Mouse (Mus musculus) liver, embryonic 14.5 days (tissue): ENCODE data around the gene Bdp1. TPM values are rescaled to one million over a fixed set of nuclear protein-coding genes. Genes with fewer than 3 reads are reported as not detected.

Experiments
- ATAC-seq: fragments of 200-750 bp; cut with Nextera tagmentation; 2 replicates; pipeline ENCODE4 v1.8.0; 2017; ENCODE audit warnings: moderate number of reproducible peaks, mild to moderate bottlenecking, moderate library complexity; ENCODE audit not compliant: insufficient read depth
- DNase-seq, 3 experiments: peaks; one replicate each; pipeline ENCODE4 v3.0.0-alpha.2; 2012 to 2013; ENCODE audit warnings: low read depth in 3 of 3, low spot score in 3 of 3
- H3K27ac ChIP-seq: fragments of 300-500 bp; sonication (generic); 2 replicates; pipeline ENCODE4 v1.5.1; 2014; ENCODE audit warnings: moderate library complexity, mild to moderate bottlenecking, control low read depth, inconsistent platforms
- H3K27me3 ChIP-seq: fragments of 300-500 bp; sonication (generic); 2 replicates; pipeline ENCODE4 v1.6.1; 2014; ENCODE audit warnings: mild to moderate bottlenecking, low read length, moderate library complexity; ENCODE audit not compliant: control insufficient read depth, insufficient read depth
- H3K36me3 ChIP-seq: fragments of 300-500 bp; sonication (generic); replicated peaks from 2 replicates; pipeline ENCODE4 v1.6.1; 2014; ENCODE audit warnings: low read depth; ENCODE audit not compliant: control insufficient read depth, insufficient read depth
- H3K4me1 ChIP-seq, 2 experiments: fragments of 200-500 bp in 1 of 2; fragments of 300-500 bp in 1 of 2; sonication (generic) in 1 of 2; replicated peaks; 2 replicates each; pipeline ENCODE4 v1.6.1; 2012 to 2014; ENCODE audit warnings: antibody characterized with exemption in 1 of 2, inconsistent platforms in 1 of 2, low read length in 1 of 2; ENCODE audit not compliant: control insufficient read depth in 2 of 2, insufficient read depth in 2 of 2
- H3K4me2 ChIP-seq: fragments of 300-500 bp; sonication (generic); 2 replicates; pipeline ENCODE4 v1.6.1; 2014; ENCODE audit warnings: low read depth, mild to moderate bottlenecking, control low read depth, moderate library complexity
- H3K4me3 ChIP-seq, 2 experiments: fragments of 200-500 bp in 1 of 2; fragments of 300-500 bp in 1 of 2; sonication (generic) in 1 of 2; 2 replicates each; pipeline ENCODE4 v1.5.1; 2012 to 2014; ENCODE audit warnings: low read depth in 2 of 2, low read length in 2 of 2, mild to moderate bottlenecking in 2 of 2, control low read depth in 1 of 2, inconsistent platforms in 1 of 2, moderate library complexity in 1 of 2; ENCODE audit not compliant: insufficient read depth in 1 of 2
- H3K9ac ChIP-seq: fragments of 300-500 bp; sonication (generic); replicated peaks from 2 replicates; pipeline ENCODE4 v1.6.1; 2014; ENCODE audit warnings: mild to moderate bottlenecking, control low read depth, moderate library complexity
- H3K9me3 ChIP-seq: fragments of 300-500 bp; sonication (generic); 2 replicates; pipeline ENCODE4 v1.6.1; 2016; ENCODE audit warnings: low read length, mixed read lengths; ENCODE audit not compliant: control insufficient read depth
- CTCF ChIP-seq: IDR thresholded peaks from 2 replicates; pipeline ENCODE4 v1.5.1; 2016; ENCODE audit warnings: antibody characterized with exemption, low read depth, control low read depth
- EP300 ChIP-seq: IDR thresholded peaks from 2 replicates; pipeline ENCODE4 v1.6.1; 2016; ENCODE audit warnings: antibody characterized with exemption, low read depth
- WGBS: fragments of 180-500 bp; shearing (Covaris S2); extraction: QIAGEN DNeasy Blood & Tissue Kit; methylation state at CpG from one replicate; pipeline ENCODE4 v1.1.7; 2014; ENCODE audit not compliant: insufficient replicate concordance; 5-methylcytosine and 5-hydroxymethylcytosine counted together
- polyA plus RNA-seq, 2 experiments: library from polyadenylated mRNA; depleted of rRNA in 1 of 2; stranded (reverse) in 1 of 2; unstranded in 1 of 2; fragments of >200 nt; fragmentation: Nextera tagmentation in 1 of 2; extraction: Ambion mirVana in 1 of 2; gene quantifications; 2 replicates each; pipeline versions ENCODE4 v1.2.1 to v1.2.3; 2012 to 2014

Bdp1 gene
- polyA plus RNA-seq (2012; rRNA removed), result 3.4 and 5.4 TPM in 2 replicates
- polyA plus RNA-seq (2014; fragmentation: Nextera tagmentation; extraction: Ambion mirVana), result 7.8 and 8.7 TPM in 2 replicates

- H3K4me2 ChIP-seq, result peak within 1 kb of the TSS; percentile 78
- no peak for TF ChIP-seq EP300
- TF ChIP-seq CTCF, result no peak
- DNase-seq (peak; percentile 78 to 82 (median 79)), ATAC-seq (peak; percentile 80)
- H3K4me3 ChIP-seq, result peak within 1 kb of the TSS; percentile 94 to 95
- H3K9me3 ChIP-seq, result no peaks in the 10 kb centered on the region
- WGBS, result under 1% methylated on average over 44 of the region's 44 CpGs
- H3K9ac ChIP-seq, result peak within 1 kb of the TSS; percentile 96
- H3K4me1 ChIP-seq, result peaks cover 7 to 14% of the 10 kb centered on the region in 2 experiments; a peak in 3 of 4 replicates
- H3K27me3 ChIP-seq, result no peaks in the 10 kb centered on the region
- peak within 1 kb of the TSS; percentile 67 for H3K27ac ChIP-seq
- H3K36me3 ChIP-seq, result peaks cover under 1% of the 10 kb centered on the region
Measured at GRCm38 (mm10) chr13:100103748-100104254, at the start of gene Bdp1. Bdp1 (minus strand) TSS chr13:100104070.

GRCm38 (mm10) chr13:100152659-100153058 lies 48.8 kb upstream of the Bdp1 start:
- Histone ChIP-seq H3K4me1 (no peaks in the 10 kb centered on the region), H3K9me3 (no peaks in the 10 kb centered on the region), H3K27me3 (no peaks in the 10 kb centered on the region), H3K4me3 (no peak overlapping the region), H3K27ac (no peak overlapping the region), H3K4me2 (no peak overlapping the region), H3K9ac (no peak overlapping the region), H3K36me3 (no peaks in the 10 kb centered on the region)
- 39% methylated on average over 1 of the region's 1 CpGs for WGBS
- ATAC-seq (no peak), DNase-seq (peak; percentile 7 to 37 (median 17))
- TF ChIP-seq CTCF (no peak), EP300 (no peak)

GRCm38 (mm10) chr13:100141646-100142314 lies 37.9 kb upstream of the Bdp1 start:
- H3K4me3 ChIP-seq, result no peak overlapping the region
- ATAC-seq, result no peak
- H3K27me3 ChIP-seq, result no peaks in the 10 kb centered on the region
- H3K4me1 ChIP-seq, result no peaks in the 10 kb centered on the region
- WGBS, result 65% methylated on average over 8 of the region's 8 CpGs
- no peak overlapping the region for H3K9ac ChIP-seq
- peaks cover 10% of the 10 kb centered on the region for H3K36me3 ChIP-seq
- no peak overlapping the region for H3K27ac ChIP-seq
- H3K9me3 ChIP-seq, result no peaks in the 10 kb centered on the region
- TF ChIP-seq CTCF (no peak), EP300 (no peak)
- no peak for DNase-seq
- no peak overlapping the region for H3K4me2 ChIP-seq

GRCm38 (mm10) chr13:100125258-100125643 lies 21.4 kb upstream of the Bdp1 start:
- H3K27me3 ChIP-seq, result no peaks in the 10 kb centered on the region
- 2% methylated on average over 10 of the region's 10 CpGs for WGBS
- peaks cover 10 to 11% of the 10 kb centered on the region in 2 experiments for H3K4me1 ChIP-seq
- ATAC-seq (peak; percentile 24; the same call in 1 of the 2 replicates), DNase-seq (no peak)
- H3K9ac ChIP-seq, result peak overlapping the region; percentile 73
- peak overlapping the region; percentile 81 to 86 for H3K4me3 ChIP-seq
- peak overlapping the region; percentile 81 for H3K4me2 ChIP-seq
- peaks cover 13% of the 10 kb centered on the region for H3K36me3 ChIP-seq
- H3K27ac ChIP-seq, result no peak overlapping the region
- H3K9me3 ChIP-seq, result no peaks in the 10 kb centered on the region
- TF ChIP-seq CTCF (no peak), EP300 (no peak)
